ENCODE assay signal across 8 mouse cellular contexts in the genomic region with DNA sequence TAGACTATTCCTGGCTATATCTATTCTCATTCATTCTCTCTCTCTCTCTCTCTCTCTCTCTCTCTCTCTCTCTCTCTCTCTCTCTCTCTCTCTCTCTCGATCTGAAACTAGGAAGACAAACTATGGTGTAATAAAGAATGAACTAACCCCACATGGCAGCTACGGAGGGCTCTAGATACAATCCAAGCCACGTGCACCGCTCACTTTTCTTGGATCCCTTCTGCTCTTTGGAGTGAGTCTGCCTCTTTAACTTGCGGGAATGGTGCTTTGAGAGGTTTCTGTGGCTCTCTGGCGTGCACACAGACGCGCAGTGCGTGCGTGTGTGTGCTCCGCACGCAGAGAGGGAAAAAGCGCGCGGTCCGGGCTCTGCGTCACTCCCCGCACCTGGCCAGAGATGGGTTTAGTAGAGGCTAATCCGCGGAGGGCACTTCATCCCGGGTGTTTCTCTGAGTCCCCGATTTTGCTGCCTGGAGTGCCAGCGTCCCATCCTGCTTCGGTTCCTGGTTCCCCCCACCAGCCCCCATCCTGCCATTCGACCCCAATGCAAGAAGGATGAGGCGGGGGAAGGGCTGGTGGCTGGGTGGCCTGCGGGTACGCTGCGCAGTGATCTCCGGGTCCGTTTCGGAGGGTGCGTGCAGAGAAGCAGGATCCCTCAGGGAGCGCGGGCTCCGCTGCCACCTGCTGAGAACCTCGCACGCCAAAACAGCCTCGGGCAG. TPM values are rescaled to one million over a fixed set of nuclear protein-coding genes. Genes with fewer than 3 reads are reported as not detected.
A peak's percentile ranks its signal among the peaks of the same experiment; 100 is the strongest.
DNase-seq lines count a peak whose midpoint lies in the region; ATAC-seq and TF ChIP-seq lines count a peak whose summit lies in the region.

No protein-coding gene starts in this region.

- peak; percentile 63 for ATAC-seq in hindbrain, embryonic 13.5 days (ENCODE audit: low FRiP score)
- ATAC-seq in limb, embryonic 12.5 days (ENCODE audit: insufficient number of reproducible peaks, insufficient read depth, low FRiP score, low TSS enrichment, low read depth): no peak

- no peak overlapping the region for H3K27ac ChIP-seq in hindbrain, embryonic 13.5 days
- no peak overlapping the region for H3K27ac ChIP-seq in limb, embryonic 12.5 days

- peak overlapping the region; percentile 64 for H3K4me3 ChIP-seq in hindbrain, embryonic 13.5 days
- H3K4me3 ChIP-seq in limb, embryonic 12.5 days (replicated peaks): peak overlapping the region; percentile 61
- peak overlapping the region; percentile 82 for H3K4me3 ChIP-seq in myocyte

- under 1% methylated on average over 39 of the region's 39 CpGs for WGBS in hindbrain, embryonic 13.5 days
- under 1% methylated on average over 39 of the region's 39 CpGs for WGBS in limb, embryonic 12.5 days

- peak overlapping the region; percentile 100 for H3K4me2 ChIP-seq in hindbrain, embryonic 13.5 days
- H3K4me2 ChIP-seq in limb, embryonic 12.5 days: peak overlapping the region; percentile 100
- H3K4me2 ChIP-seq in myocyte (ENCODE audit: low read depth): peak overlapping the region; percentile 96

- H3K27me3 ChIP-seq in hindbrain, embryonic 13.5 days: peaks cover 47% of the 10 kb centered on the region
- H3K27me3 ChIP-seq in limb, embryonic 12.5 days: peaks cover 68% of the 10 kb centered on the region
- H3K27me3 ChIP-seq in myocyte (ENCODE audit: control insufficient read depth, insufficient read depth, insufficient read length): no peaks in the 10 kb centered on the region

- no peak for TF ChIP-seq POLR2A in myocyte (IDR thresholded peaks at IDR 0.05; ENCODE audit: insufficient read length, low read depth)

- H3ac ChIP-seq in myocyte (ENCODE audit: control insufficient read depth, insufficient read length): peak overlapping the region; percentile 56

- H3K9me3 ChIP-seq in hindbrain, embryonic 13.5 days: no peaks in the 10 kb centered on the region
- no peaks in the 10 kb centered on the region for H3K9me3 ChIP-seq in limb, embryonic 12.5 days

- no peaks in the 10 kb centered on the region for H3K36me3 ChIP-seq in hindbrain, embryonic 13.5 days
- H3K36me3 ChIP-seq in limb, embryonic 12.5 days: no peaks in the 10 kb centered on the region
- H3K36me3 ChIP-seq in myocyte (ENCODE audit: control insufficient read depth, insufficient read depth): no peaks in the 10 kb centered on the region

- peak; percentile 5 to 24 for DNase-seq in adrenal gland, adult 18-20 months (ENCODE audit: low spot score in 2 of 2)
- DNase-seq in adrenal gland, adult 2 months: no peak
- peak; percentile 82 for DNase-seq in A20 (ENCODE audit: low read depth, low spot score)
- DNase-seq in embryo, embryonic 10.5 days (ENCODE audit: low spot score): peak; percentile 47
- DNase-seq in thymus, postnatal 25 days: peak; percentile 33

- H3K79me2 ChIP-seq in myocyte (ENCODE audit: control insufficient read depth, insufficient read depth): peaks cover 23% of the 10 kb centered on the region

- peaks cover 18% of the 10 kb centered on the region for H3K4me1 ChIP-seq in hindbrain, embryonic 13.5 days (replicated peaks)
- peaks cover 15% of the 10 kb centered on the region; the same call in 1 of the 2 replicates for H3K4me1 ChIP-seq in limb, embryonic 12.5 days (replicated peaks)

- H3K9ac ChIP-seq in hindbrain, embryonic 13.5 days: peak overlapping the region; percentile 76
- peak overlapping the region; percentile 58 for H3K9ac ChIP-seq in limb, embryonic 12.5 days (replicated peaks)

TF ChIP-seq in myocyte, 11 proteins besides CTCF, POLR2A, EP300 and RAD21:
- no peak for TF ChIP-seq MYOG (IDR thresholded peaks at IDR 0.05; ENCODE audit: control insufficient read depth in 1 of 3, insufficient read depth in 1 of 3, insufficient read length in 2 of 3, low read depth in 2 of 3)
- TF ChIP-seq SRF (IDR thresholded peaks at IDR 0.05; ENCODE audit: control insufficient read depth, insufficient read length, low read depth): no peak
- TF ChIP-seq REST (IDR thresholded peaks at IDR 0.05; ENCODE audit: insufficient read depth, insufficient read length): no peak
- no peak for TF ChIP-seq TCF3 (IDR thresholded peaks at IDR 0.05; ENCODE audit: insufficient read length, low read depth)
- no peak for TF ChIP-seq TCF12 (IDR thresholded peaks at IDR 0.05; ENCODE audit: insufficient read depth, poor library complexity, severe bottlenecking)
- no peak for TF ChIP-seq E2F4 (IDR thresholded peaks at IDR 0.05; ENCODE audit: insufficient read depth)
- no peak for TF ChIP-seq MAX (IDR thresholded peaks at IDR 0.05; ENCODE audit: low read depth)
- TF ChIP-seq CEBPB (IDR thresholded peaks at IDR 0.05; ENCODE audit: insufficient read depth, poor library complexity, severe bottlenecking): no peak
- no peak for TF ChIP-seq POLR2AphosphoS2 (IDR thresholded peaks at IDR 0.05; ENCODE audit: insufficient read length, low read depth)
- no peak for TF ChIP-seq USF1 (IDR thresholded peaks at IDR 0.05; ENCODE audit: low read depth)
- no peak for TF ChIP-seq MYOD1 (IDR thresholded peaks at IDR 0.05; ENCODE audit: control insufficient read depth in 1 of 3, insufficient read length in 2 of 3, low read depth in 2 of 3)
TF ChIP-seq in myocyte: peak in this region for 0.

RNA-seq across cellular contexts. Expression of a gene that starts 3.1 kb away (rescaled TPM):
- 10 to 100 TPM; 10.0 to 17.6 TPM for total RNA-seq in adrenal gland, adult 18-20 months (2021)
- 10 to 100 TPM in 1 of 2 experiments, 1 to 10 TPM in 1; 9.7 to 14.2 TPM for total RNA-seq in adrenal gland, adult 2 months (2021)
- 7.4 and 10.2 TPM in 2 replicates for polyA plus RNA-seq in adrenal gland, adult 2 months (2012; rRNA removed)
- polyA plus RNA-seq in hindbrain, embryonic 13.5 days (2015; fragmentation: Nextera tagmentation; extraction: Ambion mirVana): 14.5 and 15.4 TPM in 2 replicates
- polyA plus RNA-seq in limb, embryonic 12.5 days (2016; fragmentation: Nextera tagmentation; extraction: Ambion mirVana): 32.8 and 35.9 TPM in 2 replicates
- 41.8 TPM for polyA plus RNA-seq in myocyte (2012; fragmentation: generic; extraction: Trizol)
